Mouse (Mus musculus) heart, adult 8-10 months (tissue): ENCODE measurements around the gene 4930469K13Rik. TPM values are rescaled to one million over a fixed set of nuclear protein-coding genes. Genes with fewer than 3 reads are reported as not detected.

ENCODE experiments used
- DNase-seq: peaks from one replicate; pipeline ENCODE4 v3.0.0; 2022; ENCODE audit warnings: low spot score
- total RNA-seq, 4 experiments: library from RNA; stranded (reverse); gene quantifications; 2 replicates each; pipeline ENCODE4 v1.2.4; 2022

The 4930469K13Rik gene
- total RNA-seq, 4 experiments from 2014 or later = not detected

DNA sequence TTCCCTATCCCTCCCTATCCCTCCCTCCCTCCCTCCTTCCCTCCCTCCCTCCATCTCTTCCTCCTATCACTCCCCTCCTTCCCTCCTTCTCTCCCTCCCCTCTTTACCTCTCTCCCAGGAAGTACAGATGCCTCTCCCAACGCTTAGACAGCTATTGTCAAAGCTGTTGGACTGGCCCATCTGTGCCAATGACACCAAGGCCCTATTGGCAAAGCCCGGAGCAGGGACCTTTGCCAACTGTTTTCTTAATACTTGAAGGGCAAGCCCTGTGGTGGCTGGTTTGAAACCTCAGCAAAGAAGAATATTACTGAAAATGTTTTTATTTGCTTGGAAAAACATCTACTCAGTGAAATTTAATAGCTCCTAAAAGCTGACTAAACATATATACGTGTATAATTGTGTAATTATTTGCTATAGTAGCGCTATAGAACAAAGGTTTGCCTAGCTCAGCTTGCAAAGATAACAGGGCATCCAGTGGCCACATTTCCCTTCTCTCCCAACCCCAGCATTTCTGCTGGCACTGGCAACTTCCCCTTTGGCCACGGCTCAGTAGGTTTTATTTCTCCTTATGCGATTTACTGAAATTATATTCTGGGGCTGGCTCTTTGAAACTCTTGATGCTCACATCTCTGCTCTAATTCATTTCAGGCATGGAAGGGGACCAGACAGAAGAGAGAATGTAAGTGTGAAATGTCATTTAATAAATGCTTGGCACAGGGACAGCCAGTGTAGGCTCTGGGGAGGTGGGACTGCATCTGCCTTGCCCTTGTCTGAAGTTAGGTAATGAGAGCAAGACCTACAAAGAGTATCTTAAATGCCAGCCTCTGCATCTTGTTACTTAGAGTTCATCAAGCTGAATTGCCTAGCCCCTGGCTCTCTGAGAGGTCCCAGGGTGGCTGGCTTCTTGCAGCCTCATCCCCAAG is 18.6 kb downstream of the 4930469K13Rik start:
- no peak for DNase-seq

DNA sequence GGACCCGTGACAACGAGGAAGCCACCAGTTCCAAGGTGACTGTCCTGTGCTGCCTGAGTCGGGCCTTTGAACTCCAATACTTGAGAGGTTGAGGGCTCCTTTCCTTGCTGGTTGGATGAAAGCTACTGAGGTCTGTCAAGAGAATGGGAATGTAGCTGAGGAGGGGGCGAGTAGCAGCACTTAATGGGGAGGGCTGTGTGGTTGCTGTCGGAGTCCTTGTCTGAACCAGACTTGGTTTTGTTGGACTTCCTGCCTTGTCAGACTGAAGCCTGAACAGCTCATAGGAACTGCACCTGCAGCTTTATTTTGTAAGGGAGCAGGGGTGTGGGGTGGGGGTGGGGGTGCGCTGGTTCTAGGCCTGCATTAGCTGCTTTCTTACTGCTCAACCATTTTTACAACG is 19.8 kb downstream of the 4930469K13Rik start:
- DNase-seq = no peak

DNA sequence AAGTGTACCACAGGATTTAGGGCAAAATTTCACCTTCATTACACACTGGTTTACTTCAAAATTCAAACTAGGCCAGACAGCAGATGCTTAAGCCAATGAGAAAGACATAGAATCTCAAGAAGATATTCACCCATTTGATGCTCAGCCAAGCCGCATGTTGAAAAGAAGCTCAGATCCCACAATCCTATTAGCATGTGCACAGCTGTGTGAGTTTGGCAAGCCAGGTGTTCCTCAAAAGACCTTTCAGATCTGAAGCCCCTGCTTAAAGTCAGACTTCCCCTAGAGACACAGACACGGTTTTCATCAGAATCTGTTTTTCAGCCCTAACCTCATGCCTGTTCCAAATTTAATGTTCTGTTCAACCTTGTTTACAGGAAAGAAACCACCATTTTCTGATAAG is 20.5 kb downstream of the 4930469K13Rik start:
- no peak for DNase-seq

DNA sequence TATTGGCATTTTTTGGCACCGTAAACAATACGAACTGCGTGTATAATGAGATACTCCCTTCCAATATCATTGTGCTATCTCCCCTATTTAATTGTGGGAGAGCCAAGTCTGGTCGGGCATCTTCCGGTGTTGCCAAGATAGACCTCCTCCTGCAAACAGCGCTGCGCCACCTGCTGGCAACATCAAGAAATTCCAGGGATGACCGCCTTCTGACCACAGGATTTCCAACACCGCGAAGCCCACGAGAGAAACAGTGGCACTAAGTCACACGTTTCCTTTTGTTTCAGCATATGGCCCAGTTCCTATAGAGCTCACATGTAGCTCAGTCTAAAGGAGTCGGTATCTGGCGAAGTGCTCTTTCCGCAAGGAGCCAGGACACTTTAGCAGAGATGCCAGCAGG is 24.6 kb downstream of the 4930469K13Rik start:
- peak; percentile 51 for DNase-seq

DNA sequence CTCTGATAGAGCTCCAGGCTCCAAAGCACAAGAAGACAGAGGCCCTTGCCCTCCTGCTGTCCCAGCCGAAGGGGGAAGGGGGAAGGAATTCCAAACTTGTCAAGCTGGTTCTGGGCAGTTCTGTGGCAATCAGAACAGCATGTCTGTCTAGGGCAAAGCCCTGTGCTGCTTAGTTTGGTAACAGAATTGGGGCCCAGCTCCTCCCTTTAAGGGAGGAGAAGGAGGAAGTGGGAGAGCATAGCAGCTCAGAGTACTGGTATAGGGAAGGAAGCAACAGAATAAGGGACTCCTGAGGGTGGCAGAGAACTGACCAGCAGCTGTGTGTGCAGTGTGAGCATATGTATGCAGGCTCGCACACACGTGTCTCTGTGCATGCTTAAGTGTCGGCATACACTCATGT is 26.0 kb downstream of the 4930469K13Rik start:
- no peak for DNase-seq

DNA sequence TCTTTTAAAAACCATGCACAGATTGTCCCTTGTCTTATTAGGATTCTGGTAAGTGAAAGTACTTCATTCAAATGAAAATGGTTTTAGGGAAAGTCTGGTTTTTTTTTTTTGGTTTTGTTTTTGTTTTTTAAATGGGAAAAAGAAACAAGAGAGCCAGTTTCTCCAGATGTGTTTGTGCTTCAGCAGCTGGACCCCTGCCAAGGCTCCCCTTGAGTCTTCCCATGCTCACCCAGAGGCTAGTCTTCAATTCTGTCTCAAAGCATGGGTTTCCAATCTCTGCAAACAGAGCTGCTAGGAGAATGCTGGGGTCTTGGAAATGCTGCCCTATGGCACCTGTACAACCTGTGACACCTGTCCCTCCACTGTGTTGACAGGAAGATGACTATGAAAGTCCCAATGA is 27.8 kb downstream of the 4930469K13Rik start:
- no peak for DNase-seq

DNA sequence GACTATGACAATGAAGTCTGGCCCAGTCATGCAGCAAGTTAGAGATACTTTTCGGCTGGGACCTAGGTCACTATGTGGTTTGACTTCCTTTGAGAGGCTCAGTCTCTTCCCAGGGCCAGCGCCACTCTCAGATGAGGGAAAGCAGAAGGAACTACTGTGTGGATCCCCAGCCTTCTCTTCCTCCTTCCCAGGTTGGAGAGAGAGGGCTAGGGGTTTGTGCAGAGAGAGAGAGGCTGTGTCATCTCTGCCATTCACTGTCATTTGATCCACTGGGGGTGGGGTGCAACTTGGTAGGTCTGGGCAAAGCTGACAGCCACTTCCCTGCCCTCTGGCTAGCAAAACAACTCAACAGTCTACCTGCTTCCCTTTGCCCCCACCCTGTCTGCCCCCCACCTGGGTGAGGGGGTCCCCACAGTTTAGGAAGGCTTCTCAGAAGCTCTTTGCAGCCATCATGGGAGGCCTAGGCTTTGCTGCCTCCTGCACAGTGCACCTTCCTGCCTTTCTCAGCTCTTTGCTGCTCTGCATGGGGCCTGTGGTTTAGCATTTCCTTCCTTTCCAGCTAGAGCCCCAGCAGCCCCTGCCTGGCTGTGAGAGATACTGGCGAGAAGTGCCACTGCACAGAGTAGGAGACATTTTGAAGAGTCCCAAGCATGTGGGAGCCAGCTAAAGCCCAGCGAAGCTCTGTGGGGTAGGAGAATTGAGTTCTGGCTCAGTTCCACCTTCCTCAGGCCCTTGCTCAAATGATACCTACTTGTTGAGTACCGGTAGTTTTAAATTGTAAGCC is 34.5 kb downstream of the 4930469K13Rik start:
- DNase-seq = no peak

DNA sequence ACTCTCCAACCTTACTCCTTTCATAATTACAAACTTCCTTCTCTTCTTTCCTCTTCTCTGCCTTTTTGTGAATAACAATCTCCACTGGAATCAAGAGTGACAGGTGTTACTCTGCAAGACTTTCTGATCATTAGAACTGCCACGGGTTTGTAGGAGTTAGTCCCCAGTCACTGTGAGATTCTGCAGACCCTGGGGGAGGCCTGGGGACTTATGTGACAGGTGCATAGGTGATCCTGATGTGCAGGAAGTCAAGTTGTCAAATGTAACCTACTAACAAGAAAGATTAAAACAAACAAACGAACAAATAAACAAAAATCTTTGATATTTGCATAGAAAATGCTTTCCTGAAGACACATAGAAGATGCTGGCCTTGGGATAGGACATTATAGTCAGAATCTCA is 35.1 kb downstream of the 4930469K13Rik start:
- DNase-seq = no peak

DNA sequence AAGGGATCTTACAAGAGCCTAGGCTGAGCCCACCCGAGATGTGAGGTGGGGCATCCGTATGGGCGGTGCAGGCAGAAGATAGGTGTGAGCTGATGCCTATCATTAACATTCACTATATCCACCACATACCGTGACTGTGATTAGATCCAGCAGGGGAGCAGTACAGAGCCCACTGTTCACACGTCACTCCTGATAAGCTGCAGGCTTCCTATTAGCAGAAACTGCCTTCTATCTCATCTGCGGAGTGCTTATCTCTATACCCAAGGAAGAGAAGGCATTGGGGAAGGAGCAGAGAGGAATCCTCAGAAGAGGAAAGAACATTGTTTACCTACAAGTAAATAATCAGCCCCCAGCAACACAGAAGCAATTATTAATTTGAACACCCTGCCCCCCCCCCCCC is 36.6 kb downstream of the 4930469K13Rik start:
- DNase-seq = no peak

DNA sequence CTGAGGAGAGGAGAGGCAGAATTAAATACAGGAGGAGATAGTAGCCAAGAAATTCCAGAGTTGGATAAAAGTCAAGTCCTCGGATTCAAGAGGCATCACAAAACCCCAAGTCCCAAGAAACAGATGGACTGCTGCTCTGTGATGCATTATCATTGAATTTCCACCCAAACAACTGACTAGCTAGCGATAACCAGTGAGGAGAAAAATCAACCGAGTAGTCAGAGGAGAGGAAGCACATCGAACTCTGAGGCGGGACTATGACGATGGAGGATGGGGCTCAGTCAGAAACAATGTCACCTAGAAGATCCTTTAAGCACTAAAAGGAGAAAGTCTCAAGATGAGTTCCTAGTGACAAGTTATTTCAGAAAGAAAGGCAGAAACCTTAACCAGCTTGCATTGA is 39.4 kb downstream of the 4930469K13Rik start:
- no peak for DNase-seq

DNA sequence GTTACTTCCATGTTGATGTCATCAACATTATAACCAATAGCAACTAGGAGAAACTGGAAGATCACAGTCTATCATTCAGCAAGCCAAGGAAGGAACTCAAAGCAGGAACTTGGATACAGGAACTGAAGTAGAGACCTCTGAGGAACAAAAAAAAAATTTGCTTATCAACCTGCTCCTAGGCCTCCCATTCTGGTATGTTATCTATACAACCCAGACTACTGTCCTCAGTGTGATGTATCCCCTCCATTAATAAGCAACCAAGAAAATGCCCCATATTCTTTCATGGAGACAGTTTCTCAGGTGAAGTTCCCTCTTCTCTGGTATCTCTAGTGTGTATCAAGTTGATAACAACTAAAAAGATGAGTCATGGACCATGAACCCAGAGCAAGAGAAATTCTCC is 40.0 kb downstream of the 4930469K13Rik start:
- no peak for DNase-seq

DNA sequence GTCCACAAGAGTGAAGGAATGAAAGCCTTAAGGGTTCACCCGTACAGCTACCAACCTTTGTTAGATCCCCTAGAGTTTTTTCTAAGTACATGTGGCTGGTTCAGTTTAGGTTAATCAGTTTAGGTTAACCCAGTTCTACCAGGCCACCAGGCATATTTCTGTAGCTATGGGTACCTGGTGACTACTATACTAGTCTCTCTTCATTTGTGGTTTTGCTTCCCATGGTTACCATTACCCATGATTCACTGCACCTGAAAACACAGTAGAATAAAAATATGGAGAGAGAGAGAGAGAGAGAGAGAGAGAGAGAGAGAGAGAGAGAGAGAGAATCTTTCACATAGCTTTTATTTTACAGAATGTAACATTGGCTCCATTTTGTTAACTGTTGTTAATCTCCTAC is 41.6 kb downstream of the 4930469K13Rik start:
- DNase-seq = no peak

DNA sequence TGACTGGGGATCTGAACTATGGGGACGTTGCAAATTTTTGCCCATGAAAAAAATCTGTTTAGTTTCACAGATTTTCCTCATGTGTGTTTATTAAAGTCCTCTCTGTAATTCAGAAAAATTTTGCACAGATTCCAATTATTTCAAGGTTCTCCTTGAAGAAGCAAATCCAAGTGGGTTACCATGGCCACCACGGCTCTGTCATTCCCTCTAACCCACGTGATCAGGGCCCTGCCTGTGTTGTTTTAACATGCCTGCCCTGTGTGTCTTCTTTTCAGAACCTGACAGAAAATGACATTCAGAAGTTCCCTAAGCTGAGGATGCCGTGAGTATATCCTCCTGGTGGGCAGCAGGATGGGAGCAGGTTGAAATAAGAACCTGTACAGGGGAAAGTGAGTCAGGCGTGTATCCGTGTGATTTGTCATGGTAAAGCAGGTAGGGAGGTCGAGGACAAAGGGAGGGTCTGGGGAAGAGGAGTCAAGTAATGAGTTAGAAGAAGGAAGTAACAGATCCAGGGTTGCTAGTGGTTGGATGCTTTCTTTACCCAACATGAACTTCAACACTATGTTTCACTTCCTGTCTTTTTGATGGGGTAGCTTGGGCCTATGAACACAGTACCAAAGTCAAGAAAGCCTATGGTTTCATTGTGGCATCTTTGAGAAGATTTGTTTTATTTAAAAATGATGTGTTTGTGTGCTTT is 44.2 kb downstream of the 4930469K13Rik start:
- DNase-seq = no peak

DNA sequence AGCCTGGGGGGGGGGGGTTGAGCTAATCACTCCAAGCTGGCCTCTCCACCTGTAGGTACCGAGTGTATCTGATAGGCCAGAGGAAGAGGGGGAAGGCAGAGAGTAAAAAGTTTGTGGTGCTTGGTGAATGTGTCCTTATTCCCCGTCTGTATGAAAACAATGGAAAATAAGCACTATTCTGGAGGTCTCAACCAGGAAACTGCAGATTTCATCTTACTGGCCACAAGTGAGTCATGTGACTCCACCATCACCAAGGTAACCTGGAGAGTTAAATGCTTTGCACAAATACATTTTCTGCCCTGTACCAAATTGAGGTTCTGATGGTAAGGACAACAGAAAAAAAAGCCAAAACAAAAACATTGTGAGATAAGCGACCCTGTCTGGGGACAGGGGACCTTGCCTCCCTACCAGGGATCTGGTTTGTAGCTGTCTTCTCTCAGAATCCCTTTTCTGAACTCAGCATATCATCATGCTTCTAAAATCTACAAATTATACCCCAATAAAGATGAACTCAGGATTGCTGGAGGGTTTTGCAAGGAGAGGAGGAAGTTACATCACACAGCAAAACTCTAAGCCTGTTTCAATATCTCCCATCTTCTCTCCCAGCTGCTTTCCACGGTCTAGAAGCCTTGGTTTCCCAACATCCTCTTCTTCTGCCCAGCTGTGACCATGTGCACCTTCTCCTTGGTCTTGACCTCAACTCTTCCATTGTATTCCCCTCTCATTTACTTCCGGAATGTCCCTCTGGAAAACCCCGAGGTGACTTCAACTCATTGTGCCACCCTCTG is 45.1 kb downstream of the 4930469K13Rik start:
- DNase-seq = no peak

DNA sequence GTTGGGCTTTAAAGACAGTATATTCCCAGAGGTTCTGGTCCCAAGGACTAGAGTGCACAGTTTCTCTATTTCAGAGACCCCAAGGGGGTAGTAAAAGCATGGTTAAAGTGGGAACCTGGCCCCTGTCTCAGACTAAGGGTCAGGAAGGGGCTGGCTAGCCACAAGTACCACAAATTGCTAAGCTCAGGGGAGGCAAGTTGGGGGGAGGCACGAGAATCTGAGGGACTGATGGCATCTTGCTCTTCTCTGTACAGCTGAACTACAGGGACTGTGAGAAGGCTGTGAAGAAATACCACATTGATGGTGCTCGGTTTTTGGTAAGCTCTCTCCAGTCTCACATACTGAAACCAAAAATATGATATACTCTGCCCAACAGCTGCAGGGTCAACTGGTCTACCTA is 47.7 kb downstream of the 4930469K13Rik start:
- no peak for DNase-seq

DNA sequence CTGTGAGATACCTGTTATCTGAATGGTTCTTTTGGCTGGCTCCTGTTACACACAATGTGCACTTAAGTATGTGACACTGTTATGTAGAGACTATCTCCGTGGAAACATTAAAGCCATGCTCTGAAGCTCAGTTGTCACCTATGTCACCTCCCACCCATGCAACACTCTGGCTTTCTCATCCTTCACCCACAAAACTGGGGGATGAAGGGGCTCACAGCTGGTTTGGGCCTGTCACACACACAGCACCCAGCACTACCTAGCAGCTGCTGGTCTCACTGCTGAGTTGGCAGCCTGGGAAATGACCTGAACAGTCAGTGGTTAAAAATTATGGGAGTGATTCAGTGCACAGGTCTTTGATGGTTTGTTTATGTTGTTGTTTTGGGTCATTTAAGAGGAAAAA is 48.3 kb downstream of the 4930469K13Rik start:
- DNase-seq = no peak

DNA sequence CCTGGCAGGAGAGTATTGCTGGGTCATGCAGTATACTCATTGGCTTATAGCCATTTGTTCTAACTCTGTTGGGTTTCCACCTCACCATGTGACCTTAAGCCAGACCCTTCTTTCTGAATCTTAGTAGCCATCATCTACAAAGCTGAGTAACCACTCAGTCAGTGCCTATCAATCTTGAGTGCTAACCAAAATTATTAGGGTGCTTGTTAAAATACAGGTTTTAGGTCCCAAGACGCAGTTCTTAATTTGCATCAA is 49.3 kb downstream of the 4930469K13Rik start:
- DNase-seq = no peak

DNA sequence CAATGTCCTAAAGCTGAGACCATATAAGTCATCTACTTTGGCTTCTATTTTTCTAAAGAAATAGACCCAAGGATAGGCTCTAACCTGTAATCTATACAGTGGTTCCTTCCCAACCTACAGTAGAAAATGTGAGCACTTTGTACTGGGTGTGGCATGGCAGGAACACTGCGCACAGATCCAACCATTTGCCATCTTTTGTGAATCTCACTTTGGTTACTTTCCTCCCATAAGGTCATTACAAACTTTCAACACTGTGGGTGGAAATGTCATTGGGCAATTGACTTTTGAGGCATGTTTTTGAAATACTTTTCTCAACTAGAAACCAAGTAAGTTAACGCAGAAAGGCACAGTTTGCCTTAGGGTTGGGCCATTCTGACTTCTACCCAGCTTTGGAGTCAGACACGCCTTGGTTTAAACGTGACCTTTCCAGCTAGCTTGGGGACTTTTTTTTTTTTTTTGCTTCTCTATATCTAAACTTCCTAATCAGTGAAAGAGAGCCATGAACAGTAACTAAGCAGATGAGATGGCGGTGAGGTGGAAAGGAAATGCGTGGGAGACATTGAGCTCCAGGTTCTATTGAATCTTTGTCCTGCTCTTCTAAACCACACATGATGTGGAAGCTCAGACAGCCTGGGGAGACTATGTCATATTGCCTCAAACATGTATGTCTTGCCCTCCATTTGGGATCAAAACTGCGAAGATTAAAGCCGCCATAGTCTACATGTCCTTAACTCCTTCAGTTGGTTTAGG is 49.8 kb downstream of the 4930469K13Rik start:
- DNase-seq = no peak

DNA sequence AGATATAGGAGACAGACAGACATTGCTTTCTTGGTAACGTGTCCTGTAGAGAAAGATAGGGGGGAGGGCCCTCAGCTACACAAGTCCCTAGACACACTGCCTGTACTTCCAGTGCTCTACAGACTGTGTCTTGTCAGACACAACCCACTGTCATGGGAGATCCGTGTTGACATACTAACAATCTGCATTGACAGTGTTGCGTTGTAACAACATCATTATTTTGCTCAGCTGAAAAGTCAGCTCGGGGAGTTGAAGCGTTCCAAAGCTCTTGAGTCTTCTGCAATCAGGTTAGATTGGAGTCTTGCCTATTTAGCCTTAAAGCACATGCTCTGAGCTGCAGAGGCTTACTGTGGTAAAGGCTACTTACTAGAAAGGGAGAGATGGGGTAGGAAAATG is 50.8 kb downstream of the 4930469K13Rik start:
- no peak for DNase-seq

DNA sequence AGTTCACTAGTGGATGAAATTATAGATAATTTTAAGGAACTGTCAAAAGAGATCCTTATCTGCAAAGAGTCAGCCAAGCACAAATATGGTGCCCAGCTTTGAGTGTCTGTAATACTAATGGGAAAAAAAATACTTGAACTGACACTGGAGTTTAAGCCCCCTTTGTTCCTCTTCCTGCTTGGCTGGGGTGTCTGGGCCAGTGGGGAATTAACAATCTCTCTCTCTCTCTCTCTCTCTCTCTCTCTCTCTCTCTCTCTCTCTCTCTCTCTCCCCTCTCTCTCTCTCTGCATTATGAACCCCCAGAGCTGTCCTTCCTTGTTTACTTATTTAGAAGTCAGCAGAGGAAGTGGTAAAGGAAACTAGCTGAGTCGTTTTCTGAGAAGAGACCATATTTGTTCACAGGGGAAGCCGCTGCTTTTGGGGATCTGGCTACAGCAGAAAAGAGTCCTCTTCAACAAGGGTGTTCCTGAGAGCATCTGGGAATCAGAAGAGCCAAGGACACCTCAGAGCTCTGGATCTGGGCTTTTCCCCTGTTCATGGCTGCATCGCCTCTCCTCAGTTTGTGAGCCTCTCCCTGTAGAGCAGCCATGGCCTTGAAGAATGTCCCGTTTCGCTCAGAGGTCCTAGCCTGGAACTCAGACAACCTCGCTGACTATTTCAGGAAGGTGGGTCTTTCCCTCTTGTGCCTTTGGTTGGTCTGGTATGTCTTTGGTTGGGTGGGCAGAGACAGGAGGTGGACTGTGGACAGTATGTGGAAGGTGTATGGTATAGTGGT is 51.4 kb downstream of the 4930469K13Rik start, which contains the start of gene Lcp2:
Gene Lcp2 (plus strand): TSS at position 154 of the 775 bp plus-strand sequence.
- no peak for DNase-seq
